Mouse (Mus musculus) testis, adult 2 months (tissue): ENCODE measurements around the gene Ubap2l.

Experiments used
- CTCF ChIP-seq: fragments of 200-500 bp; IDR thresholded peaks from 2 replicates; pipeline ENCODE4 v1.5.1; 2012; ENCODE audit warnings: low read depth, mild to moderate bottlenecking, inconsistent platforms, low read length, moderate library complexity; ENCODE audit not compliant: control insufficient read depth, insufficient read depth, insufficient replicate concordance
- POLR2A ChIP-seq: fragments of 200-500 bp; IDR thresholded peaks from 2 replicates; pipeline ENCODE4 v1.6.1; 2012; ENCODE audit warnings: low read depth, mild to moderate bottlenecking, inconsistent platforms, low read length, moderate library complexity; ENCODE audit not compliant: control insufficient read depth

- no peak for TF ChIP-seq POLR2A
- no peak for TF ChIP-seq CTCF
Measured at GRCm38 (mm10) chr3:90078224-90078623, 25.8 kb upstream of the Ubap2l start.
